Mouse (Mus musculus): ENCODE results near the gene Vmn2r61. TPM values are rescaled to one million over a fixed set of nuclear protein-coding genes. Genes with fewer than 3 reads are reported as not detected.

The Vmn2r61 gene
- polyA plus RNA-seq (2016; fragmentation: Nextera tagmentation; extraction: Ambion mirVana), result not detected in 2 replicates

GRCm38 (mm10) chr7:42259753-42260152 is at the start of gene Vmn2r61:
Gene Vmn2r61 (plus strand): TSS chr7:42260053.
- Histone ChIP-seq H3K27ac (no peak within 1 kb of the TSS), H3K9me3 (peaks cover 58% of the 10 kb centered on the region), H3K36me3 (no peaks in the 10 kb centered on the region), H3K4me1 (replicated peaks) (no peaks in the 10 kb centered on the region), H3K27me3 (ENCODE audit: insufficient read depth, poor library complexity, severe bottlenecking) (no peaks in the 10 kb centered on the region), H3K4me3 (no peak within 1 kb of the TSS)
- no peak for DNase-seq (ENCODE audit: low spot score)
- WGBS, result 76% methylated on average over 1 of the region's 1 CpGs

Other genes starting within 250 kb of the Vmn2r61 start
- not detected in 2 replicates for gene Vmn2r59, start 201.0 kb upstream of the Vmn2r61 start, polyA plus RNA-seq (2016; fragmentation: Nextera tagmentation; extraction: Ambion mirVana)
- not detected in 2 replicates for gene Vmn2r60, start 152.3 kb upstream of the Vmn2r61 start, polyA plus RNA-seq (2016; fragmentation: Nextera tagmentation; extraction: Ambion mirVana)
- gene 4933421I07Rik, start 188.1 kb downstream of the Vmn2r61 start, polyA plus RNA-seq (2016; fragmentation: Nextera tagmentation; extraction: Ambion mirVana), result not detected in 2 replicates
- 11.0 and 11.5 TPM in 2 replicates for gene Zfp141, start 245.7 kb downstream of the Vmn2r61 start, polyA plus RNA-seq (2016; fragmentation: Nextera tagmentation; extraction: Ambion mirVana)